Mouse (Mus musculus) fibroblast of lung, adult 2 months (primary cell): Measurements from ENCODE around the gene Emp3.

Source experiments
- DNase-seq: peaks from one replicate; pipeline ENCODE4 v3.0.0-alpha.2; 2011; ENCODE audit warnings: low read depth

The Emp3 gene

GRCm38 (mm10) chr7:45869107-45869670 lies 52.0 kb downstream of the Emp3 start:
- DNase-seq: no peak
